Mouse (Mus musculus) intestine, embryonic 14.5 days (tissue): ENCODE data around the gene C2cd4d. TPM values are rescaled to one million over a fixed set of nuclear protein-coding genes. Genes with fewer than 3 reads are reported as not detected.

ENCODE experiments used
- ATAC-seq: fragments of 200-750 bp; cut with Nextera tagmentation; replicated peaks from 2 replicates; pipeline ENCODE4 v1.8.0; 2017; ENCODE audit warnings: low read depth, moderate number of reproducible peaks, moderate TSS enrichment, moderate library complexity; ENCODE audit not compliant: low FRiP score, low TSS enrichment
- DNase-seq: peaks from one replicate; pipeline ENCODE4 v3.0.0-alpha.2; 2018; ENCODE audit warnings: low spot score
- H3K27ac ChIP-seq: fragments of 300-500 bp; sonication (generic); 2 replicates; pipeline ENCODE4 v1.5.1; 2014; ENCODE audit warnings: low read depth, mild to moderate bottlenecking, control low read depth
- H3K27me3 ChIP-seq: fragments of 300-500 bp; sonication (generic); replicated peaks from 2 replicates; pipeline ENCODE4 v1.6.1; 2014; ENCODE audit warnings: low read length, control low read depth; ENCODE audit not compliant: control insufficient read depth, insufficient read depth
- H3K36me3 ChIP-seq: fragments of 300-500 bp; sonication (generic); 2 replicates; pipeline ENCODE4 v1.6.1; 2014; ENCODE audit warnings: low read length, control low read depth; ENCODE audit not compliant: control insufficient read depth, insufficient read depth
- H3K4me1 ChIP-seq: fragments of 300-500 bp; sonication (generic); replicated peaks from 2 replicates; pipeline ENCODE4 v1.6.1; 2014; ENCODE audit warnings: low read length, control low read depth, mixed read lengths; ENCODE audit not compliant: control insufficient read depth, insufficient read depth
- H3K4me2 ChIP-seq: fragments of 300-500 bp; sonication (generic); 2 replicates; pipeline ENCODE4 v1.6.1; 2014; ENCODE audit warnings: low read length
- H3K4me3 ChIP-seq: fragments of 300-500 bp; sonication (generic); 2 replicates; pipeline ENCODE4 v1.5.1; 2014; ENCODE audit warnings: low read depth, low read length, control low read depth, mixed read lengths
- H3K9ac ChIP-seq: fragments of 300-500 bp; sonication (generic); 2 replicates; pipeline ENCODE4 v1.6.1; 2014; ENCODE audit warnings: mild to moderate bottlenecking, low read length
- H3K9me3 ChIP-seq: fragments of 300-500 bp; sonication (generic); 2 replicates; pipeline ENCODE4 v1.6.1; 2016; ENCODE audit warnings: low read length, control low read depth; ENCODE audit not compliant: control insufficient read depth
- WGBS: fragments of 180-500 bp; shearing (Covaris S2); extraction: QIAGEN DNeasy Blood & Tissue Kit; methylation state at CpG from one replicate; pipeline ENCODE4 v1.1.7; 2014; 5-methylcytosine and 5-hydroxymethylcytosine counted together
- polyA plus RNA-seq: library from polyadenylated mRNA; unstranded; fragments of >200 nt; fragmentation: Nextera tagmentation; extraction: Ambion mirVana; gene quantifications from 2 replicates; pipeline ENCODE4 v1.2.1, GENCODE M21; 2014

C2cd4d gene
- polyA plus RNA-seq, 1 experiment from 2014 or later, result 1.1 TPM

- peak overlapping the region; percentile 36 for H3K4me2 ChIP-seq
- peaks cover 13% of the 10 kb centered on the region for H3K4me1 ChIP-seq
- DNase-seq, result no peak
- ATAC-seq, result no peak
- no peak overlapping the region for H3K4me3 ChIP-seq
- H3K36me3 ChIP-seq, result no peaks in the 10 kb centered on the region
- no peaks in the 10 kb centered on the region for H3K9me3 ChIP-seq
- H3K27me3 ChIP-seq, result no peaks in the 10 kb centered on the region
- no peak overlapping the region for H3K27ac ChIP-seq
- no peak overlapping the region for H3K9ac ChIP-seq
- 10% methylated on average over 3 of the region's 3 CpGs for WGBS
Measured at GRCm38 (mm10) chr3:94372038-94372437, 9.8 kb downstream of the C2cd4d start.

DNA sequence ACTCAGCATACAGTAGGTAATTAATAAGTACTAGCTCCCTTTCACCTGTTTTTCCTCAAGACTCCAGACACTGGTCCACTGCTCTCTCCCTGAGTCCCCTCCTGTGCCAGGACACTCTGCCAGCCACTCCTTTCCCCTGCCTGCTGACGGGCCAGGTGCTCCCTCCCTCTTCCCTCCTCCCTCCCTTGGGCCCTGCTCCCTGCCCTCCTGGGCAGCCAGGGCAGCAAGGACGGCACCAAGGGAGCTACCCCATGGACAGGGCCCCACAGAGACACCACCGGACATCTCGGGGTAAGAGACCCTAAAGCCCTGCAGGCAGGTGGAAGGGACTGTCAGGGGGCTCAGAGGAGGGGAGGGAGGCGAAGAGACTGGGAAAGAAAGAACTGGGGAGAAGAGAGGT lies 10.4 kb downstream of the C2cd4d start, which contains the start of gene Rorc:
Gene Rorc (plus strand): TSS at position 154 of the 400 bp plus-strand sequence.
- Histone ChIP-seq H3K27ac (no peak within 1 kb of the TSS), H3K4me2 (peak within 1 kb of the TSS; percentile 37), H3K27me3 (no peaks in the 10 kb centered on the region), H3K36me3 (no peaks in the 10 kb centered on the region), H3K4me3 (peak within 1 kb of the TSS; percentile 4; the same call in 1 of the 2 replicates), H3K9me3 (no peaks in the 10 kb centered on the region), H3K4me1 (peaks cover 13% of the 10 kb centered on the region), H3K9ac (no peak within 1 kb of the TSS)
- WGBS, result 23% methylated on average over 5 of the region's 5 CpGs
- ATAC-seq, result no peak
- DNase-seq, result no peak

- Histone ChIP-seq H3K9me3 (no peaks in the 10 kb centered on the region), H3K27me3 (no peaks in the 10 kb centered on the region), H3K36me3 (no peaks in the 10 kb centered on the region), H3K27ac (no peak overlapping the region), H3K9ac (no peak overlapping the region), H3K4me3 (0 out of 2 replicates have a peak overlapping the region, but pooled peaks have one; percentile 4), H3K4me1 (peaks cover 13% of the 10 kb centered on the region), H3K4me2 (peak overlapping the region; percentile 37)
- ATAC-seq, result 0 out of 2 replicates have a peak, but pooled peaks have one; percentile 9
- WGBS, result 6% methylated on average over 9 of the region's 10 CpGs
- no peak for DNase-seq
Measured at GRCm38 (mm10) chr3:94373090-94373489, 10.9 kb downstream of the C2cd4d start.

- ATAC-seq (peak; percentile 36; the same call in 1 of the 2 replicates), DNase-seq (no peak)
- no peaks in the 10 kb centered on the region for H3K36me3 ChIP-seq
- H3K4me1 ChIP-seq, result peaks cover 13% of the 10 kb centered on the region
- no peak overlapping the region for H3K9ac ChIP-seq
- WGBS, result 1% methylated on average over 5 of the region's 5 CpGs
- no peaks in the 10 kb centered on the region for H3K27me3 ChIP-seq
- H3K27ac ChIP-seq, result no peak overlapping the region
- peak overlapping the region; percentile 37 for H3K4me2 ChIP-seq
- no peaks in the 10 kb centered on the region for H3K9me3 ChIP-seq
- H3K4me3 ChIP-seq, result 0 out of 2 replicates have a peak overlapping the region, but pooled peaks have one; percentile 4
Measured at GRCm38 (mm10) chr3:94373597-94374011, 11.4 kb downstream of the C2cd4d start.

GRCm38 (mm10) chr3:94374636-94375035 lies 12.4 kb downstream of the C2cd4d start:
- ATAC-seq, result no peak
- Histone ChIP-seq H3K36me3 (no peaks in the 10 kb centered on the region), H3K27me3 (no peaks in the 10 kb centered on the region), H3K9me3 (no peaks in the 10 kb centered on the region), H3K27ac (no peak overlapping the region), H3K4me3 (no peak overlapping the region), H3K4me2 (no peak overlapping the region), H3K9ac (no peak overlapping the region), H3K4me1 (peaks cover 13% of the 10 kb centered on the region)
- no peak for DNase-seq

DNA sequence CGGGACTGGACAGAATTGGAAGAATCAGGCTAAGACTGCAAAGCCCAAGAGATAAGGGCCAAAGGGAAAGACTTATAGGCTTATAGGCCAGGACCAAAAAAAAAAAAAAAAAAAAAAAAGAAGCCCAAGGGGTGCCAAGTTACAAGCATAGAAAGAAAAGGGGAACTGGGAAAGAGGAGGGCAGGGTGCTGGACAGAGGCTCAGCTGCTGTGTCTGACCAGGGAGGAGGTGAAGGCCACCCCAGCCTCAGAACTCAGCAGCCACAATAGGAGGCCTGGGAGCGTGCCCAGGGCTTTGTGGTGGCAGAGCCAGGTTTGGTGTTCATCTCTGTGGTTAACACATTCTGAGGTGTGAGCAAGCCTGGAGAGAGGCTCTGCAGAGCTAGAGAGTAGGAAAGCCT lies 12.9 kb downstream of the C2cd4d start:
- no peaks in the 10 kb centered on the region for H3K36me3 ChIP-seq
- no peaks in the 10 kb centered on the region for H3K9me3 ChIP-seq
- no peak for ATAC-seq
- no peak overlapping the region for H3K4me2 ChIP-seq
- H3K4me3 ChIP-seq, result no peak overlapping the region
- no peak for DNase-seq
- peaks cover 13% of the 10 kb centered on the region for H3K4me1 ChIP-seq
- no peak overlapping the region for H3K9ac ChIP-seq
- 79% methylated on average over 2 of the region's 2 CpGs for WGBS
- H3K27me3 ChIP-seq, result no peaks in the 10 kb centered on the region
- H3K27ac ChIP-seq, result no peak overlapping the region

DNA sequence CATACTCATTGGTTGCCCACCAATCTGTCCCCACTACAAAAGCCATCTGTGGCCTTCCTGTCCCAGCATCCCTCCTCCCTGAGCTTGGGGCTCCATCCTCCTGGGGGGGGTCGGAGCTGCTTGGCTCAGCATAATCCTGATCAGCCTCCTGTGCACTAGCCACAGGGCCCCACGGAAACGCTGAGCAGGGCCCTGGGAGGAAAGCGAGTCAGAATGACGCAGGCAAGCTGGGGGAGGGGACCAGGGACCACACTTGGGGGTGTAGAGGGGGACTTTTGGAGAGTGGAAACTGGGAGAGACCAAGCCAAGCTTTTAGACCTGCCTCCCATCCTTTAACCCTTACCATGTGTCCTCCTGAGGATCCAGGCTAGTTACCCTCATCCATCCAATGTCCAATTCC lies 13.6 kb downstream of the C2cd4d start:
- Histone ChIP-seq H3K27ac (no peak overlapping the region), H3K36me3 (no peaks in the 10 kb centered on the region), H3K9ac (no peak overlapping the region), H3K4me2 (no peak overlapping the region), H3K9me3 (no peaks in the 10 kb centered on the region), H3K27me3 (no peaks in the 10 kb centered on the region), H3K4me1 (peaks cover 13% of the 10 kb centered on the region), H3K4me3 (no peak overlapping the region)
- DNase-seq (no peak), ATAC-seq (no peak)
- 57% methylated on average over 5 of the region's 5 CpGs for WGBS

GRCm38 (mm10) chr3:94377028-94377923 lies 15.0 kb downstream of the C2cd4d start:
- Histone ChIP-seq H3K9ac (no peak overlapping the region), H3K27ac (no peak overlapping the region), H3K36me3 (no peaks in the 10 kb centered on the region), H3K9me3 (no peaks in the 10 kb centered on the region), H3K4me3 (no peak overlapping the region), H3K4me1 (peaks cover 6% of the 10 kb centered on the region), H3K27me3 (no peaks in the 10 kb centered on the region), H3K4me2 (no peak overlapping the region)
- no peak for DNase-seq
- WGBS, result 14% methylated on average over 13 of the region's 13 CpGs
- ATAC-seq, result no peak
